Mouse (Mus musculus): ENCODE measurements around the gene Clcf1. TPM values are rescaled to one million over a fixed set of nuclear protein-coding genes. Genes with fewer than 3 reads are reported as not detected.
"Not testable (repeated sequence)": the region's sequence is repeated elsewhere in the genome, so short reads cannot be mapped to it uniquely, and the experiment has no call there.

Gene Clcf1
- polyA plus RNA-seq, 1 experiment from 2014 or later: 3.3 TPM

- no peak overlapping the region for H3K4me3 ChIP-seq
- no peaks in the 10 kb centered on the region for H3K9me3 ChIP-seq
- no peaks in the 10 kb centered on the region for H3K36me3 ChIP-seq (replicated peaks)
- H3K27ac ChIP-seq (replicated peaks): no peak overlapping the region
- WGBS: 48% methylated on average over 1 of the region's 1 CpGs
- no peak for DNase-seq (ENCODE audit: low spot score)
- H3K4me1 ChIP-seq: no peaks in the 10 kb centered on the region
- no peaks in the 10 kb centered on the region for H3K27me3 ChIP-seq (replicated peaks; ENCODE audit: low read depth, poor library complexity, severe bottlenecking)
Measured at GRCm38 (mm10) chr19:4247010-4247409, 33.0 kb downstream of the Clcf1 start.

GRCm38 (mm10) chr19:4248683-4249082 lies 34.6 kb downstream of the Clcf1 start:
- not testable (repeated sequence) for H3K4me1 ChIP-seq; H3K36me3 ChIP-seq (replicated peaks); H3K27ac ChIP-seq (replicated peaks); H3K27me3 ChIP-seq (replicated peaks; ENCODE audit: low read depth, poor library complexity, severe bottlenecking); DNase-seq (ENCODE audit: low spot score); H3K4me3 ChIP-seq; H3K9me3 ChIP-seq
- WGBS: 67% methylated on average over 1 of the region's 1 CpGs

GRCm38 (mm10) chr19:4254230-4254629 lies 40.2 kb downstream of the Clcf1 start:
- DNase-seq (ENCODE audit: low spot score): no peak
- H3K27me3 ChIP-seq (replicated peaks; ENCODE audit: low read depth, poor library complexity, severe bottlenecking): 0 out of 2 replicates have a peak, but pooled peaks cover 8% of the 10 kb centered on the region
- peaks cover 11% of the 10 kb centered on the region for H3K4me1 ChIP-seq
- H3K27ac ChIP-seq (replicated peaks): no peak overlapping the region
- no peak overlapping the region for H3K4me3 ChIP-seq
- peaks cover 2% of the 10 kb centered on the region; the same call in 1 of the 2 replicates for H3K9me3 ChIP-seq
- no peaks in the 10 kb centered on the region for H3K36me3 ChIP-seq (replicated peaks)
- 84% methylated on average over 7 of the region's 7 CpGs for WGBS

- no peak for DNase-seq (ENCODE audit: low spot score)
- peaks cover 11% of the 10 kb centered on the region for H3K4me1 ChIP-seq
- 72% methylated on average over 11 of the region's 11 CpGs for WGBS
- no peak overlapping the region for H3K4me3 ChIP-seq
- no peaks in the 10 kb centered on the region for H3K36me3 ChIP-seq (replicated peaks)
- H3K9me3 ChIP-seq: peaks cover 2% of the 10 kb centered on the region; the same call in 1 of the 2 replicates
- H3K27ac ChIP-seq (replicated peaks): no peak overlapping the region
- H3K27me3 ChIP-seq (replicated peaks; ENCODE audit: low read depth, poor library complexity, severe bottlenecking): 0 out of 2 replicates have a peak, but pooled peaks cover 8% of the 10 kb centered on the region
Measured at GRCm38 (mm10) chr19:4255583-4256162, 41.6 kb downstream of the Clcf1 start.

- 0 out of 2 replicates have a peak, but pooled peaks cover 8% of the 10 kb centered on the region for H3K27me3 ChIP-seq (replicated peaks; ENCODE audit: low read depth, poor library complexity, severe bottlenecking)
- under 1% methylated on average over 41 of the region's 41 CpGs for WGBS
- H3K9me3 ChIP-seq: peaks cover 2% of the 10 kb centered on the region; the same call in 1 of the 2 replicates
- peaks cover 14% of the 10 kb centered on the region for H3K4me1 ChIP-seq
- H3K27ac ChIP-seq (replicated peaks): peak overlapping the region; percentile 74
- H3K36me3 ChIP-seq (replicated peaks): no peaks in the 10 kb centered on the region
- peak overlapping the region; percentile 74 for H3K4me3 ChIP-seq
- peak; percentile 91 for DNase-seq (ENCODE audit: low spot score)
Measured at GRCm38 (mm10) chr19:4257216-4257896, 43.3 kb downstream of the Clcf1 start.

GRCm38 (mm10) chr19:4257897-4258252 lies 43.8 kb downstream of the Clcf1 start:
- H3K9me3 ChIP-seq: peaks cover 2% of the 10 kb centered on the region; the same call in 1 of the 2 replicates
- peak overlapping the region; percentile 74 for H3K4me3 ChIP-seq
- 20% methylated on average over 12 of the region's 12 CpGs for WGBS
- peaks cover 16% of the 10 kb centered on the region for H3K4me1 ChIP-seq
- H3K27me3 ChIP-seq (replicated peaks; ENCODE audit: low read depth, poor library complexity, severe bottlenecking): 0 out of 2 replicates have a peak, but pooled peaks cover 9% of the 10 kb centered on the region
- peak overlapping the region; percentile 74 for H3K27ac ChIP-seq (replicated peaks)
- no peaks in the 10 kb centered on the region for H3K36me3 ChIP-seq (replicated peaks)
- DNase-seq (ENCODE audit: low spot score): no peak

- no peaks in the 10 kb centered on the region for H3K36me3 ChIP-seq (replicated peaks)
- H3K9me3 ChIP-seq: no peaks in the 10 kb centered on the region
- H3K4me1 ChIP-seq: peaks cover 19% of the 10 kb centered on the region
- H3K27ac ChIP-seq (replicated peaks): no peak overlapping the region
- 54% methylated on average over 8 of the region's 8 CpGs for WGBS
- no peak for DNase-seq (ENCODE audit: low spot score)
- no peak overlapping the region for H3K4me3 ChIP-seq
- peaks cover 28% of the 10 kb centered on the region; the same call in 1 of the 2 replicates for H3K27me3 ChIP-seq (replicated peaks; ENCODE audit: low read depth, poor library complexity, severe bottlenecking)
Measured at GRCm38 (mm10) chr19:4261038-4261698, 47.1 kb downstream of the Clcf1 start.

GRCm38 (mm10) chr19:4262756-4263155 lies 48.7 kb downstream of the Clcf1 start:
- Histone ChIP-seq H3K4me3 (no peak overlapping the region), H3K27ac (replicated peaks) (no peak overlapping the region), H3K36me3 (replicated peaks) (no peaks in the 10 kb centered on the region), H3K4me1 (peaks cover 12% of the 10 kb centered on the region), H3K9me3 (no peaks in the 10 kb centered on the region), H3K27me3 (replicated peaks; ENCODE audit: low read depth, poor library complexity, severe bottlenecking) (peaks cover 34% of the 10 kb centered on the region)
- no peak for DNase-seq (ENCODE audit: low spot score)
- WGBS: 72% methylated on average over 6 of the region's 6 CpGs

GRCm38 (mm10) chr19:4263702-4264101 lies 49.7 kb downstream of the Clcf1 start:
- DNase-seq (ENCODE audit: low spot score): peak; percentile 7
- 69% methylated on average over 14 of the region's 14 CpGs for WGBS
- Histone ChIP-seq H3K36me3 (replicated peaks) (no peaks in the 10 kb centered on the region), H3K4me3 (no peak overlapping the region), H3K4me1 (peaks cover 12% of the 10 kb centered on the region), H3K27me3 (replicated peaks; ENCODE audit: low read depth, poor library complexity, severe bottlenecking) (peaks cover 43% of the 10 kb centered on the region), H3K9me3 (no peaks in the 10 kb centered on the region), H3K27ac (replicated peaks) (no peak overlapping the region)

GRCm38 (mm10) chr19:4264171-4264780 lies 50.2 kb downstream of the Clcf1 start:
- WGBS: 93% methylated on average over 6 of the region's 6 CpGs
- Histone ChIP-seq H3K4me3 (no peak overlapping the region), H3K9me3 (no peaks in the 10 kb centered on the region), H3K4me1 (peaks cover 18% of the 10 kb centered on the region), H3K27ac (replicated peaks) (no peak overlapping the region), H3K36me3 (replicated peaks) (no peaks in the 10 kb centered on the region), H3K27me3 (replicated peaks; ENCODE audit: low read depth, poor library complexity, severe bottlenecking) (peaks cover 49% of the 10 kb centered on the region)
- DNase-seq (ENCODE audit: low spot score): no peak

- no peak overlapping the region for H3K4me3 ChIP-seq
- WGBS: 60% methylated on average over 4 of the region's 4 CpGs
- peaks cover 66% of the 10 kb centered on the region for H3K27me3 ChIP-seq (replicated peaks; ENCODE audit: low read depth, poor library complexity, severe bottlenecking)
- peaks cover 20% of the 10 kb centered on the region for H3K4me1 ChIP-seq
- no peaks in the 10 kb centered on the region for H3K9me3 ChIP-seq
- H3K27ac ChIP-seq (replicated peaks): no peak overlapping the region
- peak; percentile 8 for DNase-seq (ENCODE audit: low spot score)
- peaks cover 6% of the 10 kb centered on the region; the same call in 1 of the 2 replicates for H3K36me3 ChIP-seq (replicated peaks)
Measured at GRCm38 (mm10) chr19:4265956-4266355, 51.9 kb downstream of the Clcf1 start.

- Histone ChIP-seq H3K4me1 (peaks cover 12% of the 10 kb centered on the region), H3K27me3 (replicated peaks; ENCODE audit: low read depth, poor library complexity, severe bottlenecking) (peaks cover 61% of the 10 kb centered on the region), H3K27ac (replicated peaks) (0 out of 2 replicates have a peak within 1 kb of the TSS, but pooled peaks have one; percentile 26), H3K36me3 (replicated peaks) (peaks cover 6% of the 10 kb centered on the region; the same call in 1 of the 2 replicates), H3K4me3 (peak within 1 kb of the TSS; percentile 61), H3K9me3 (no peaks in the 10 kb centered on the region)
- DNase-seq (ENCODE audit: low spot score): peak; percentile 62
- WGBS: 4% methylated on average over 46 of the region's 46 CpGs
Measured at GRCm38 (mm10) chr19:4268566-4269361, 54.7 kb downstream of the Clcf1 start, which contains the start of gene Ssh3. Gene Ssh3, minus strand, starts transcription at chr19:4269180.

Measured in embryonic facial prominence, embryonic 10.5 days (tissue).